Mouse (Mus musculus) ES-E14 (cell line): Measurements from ENCODE around the gene Fgf3.

Source experiments
- CHD2 ChIP-seq: IDR thresholded peaks from 2 replicates; pipeline ENCODE4 v1.6.1; 2014; ENCODE audit warnings: mild to moderate bottlenecking, low read depth, low read length, inconsistent platforms
- HCFC1 ChIP-seq: IDR thresholded peaks from 2 replicates; pipeline ENCODE4 v1.6.1; 2012; ENCODE audit warnings: low read length, inconsistent platforms, borderline replicate concordance; ENCODE audit not compliant: insufficient read depth
- MAFK ChIP-seq: IDR thresholded peaks from 2 replicates; pipeline ENCODE4 v1.6.1; 2014; ENCODE audit warnings: mild to moderate bottlenecking, low read depth, low read length, inconsistent platforms; ENCODE audit not compliant: insufficient read depth
- ZC3H11A ChIP-seq: IDR thresholded peaks from 2 replicates; pipeline ENCODE4 v1.6.1; 2012; ENCODE audit warnings: low read depth, mild to moderate bottlenecking, inconsistent platforms, low read length, borderline replicate concordance
- ZNF384 ChIP-seq: IDR thresholded peaks from 2 replicates; pipeline ENCODE4 v1.6.1; 2012; ENCODE audit warnings: low read depth, low read length, inconsistent platforms

GRCm38 (mm10) chr7:144837891-144838488, at the start of gene Fgf3:
- TF ChIP-seq MAFK, result no peak
- TF ChIP-seq HCFC1, result no peak
- no peak for TF ChIP-seq ZC3H11A
- TF ChIP-seq CHD2, result no peak
- TF ChIP-seq ZNF384, result no peak
